Mouse (Mus musculus) R1 (cell line): ENCODE measurements at regions not wholly inside any gene's neighbourhood (a gene's known extent, or its start where the extent isn't known, plus 50 kb on each side); places are given as distances from the start of the nearest gene placed in this dataset.

ENCODE experiments used
- DNase-seq: peaks from one replicate; pipeline ENCODE4 v3.0.0-alpha.2; 2018; ENCODE audit warnings: low read depth, low spot score

DNA sequence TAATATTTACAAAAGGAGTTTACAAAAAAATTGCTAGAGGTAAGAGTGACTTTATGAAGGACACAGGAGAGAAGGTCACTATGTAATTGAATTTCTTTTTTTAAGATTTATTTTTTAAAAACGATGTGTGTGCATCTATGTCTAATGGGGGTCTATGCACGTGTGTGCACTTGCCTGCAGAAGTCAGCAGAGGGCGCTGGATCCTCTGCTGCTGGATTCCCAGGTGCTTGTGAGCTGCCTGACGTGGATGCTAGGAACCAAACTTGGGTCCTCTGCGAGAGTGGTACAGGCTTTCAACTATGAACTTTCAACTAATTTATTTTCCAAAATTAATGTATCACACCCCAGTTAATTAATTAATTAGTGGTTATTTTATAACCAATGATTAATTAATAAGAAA is 85.0 kb downstream of the Glrx3 start:
- peak; percentile 46 for DNase-seq

DNA sequence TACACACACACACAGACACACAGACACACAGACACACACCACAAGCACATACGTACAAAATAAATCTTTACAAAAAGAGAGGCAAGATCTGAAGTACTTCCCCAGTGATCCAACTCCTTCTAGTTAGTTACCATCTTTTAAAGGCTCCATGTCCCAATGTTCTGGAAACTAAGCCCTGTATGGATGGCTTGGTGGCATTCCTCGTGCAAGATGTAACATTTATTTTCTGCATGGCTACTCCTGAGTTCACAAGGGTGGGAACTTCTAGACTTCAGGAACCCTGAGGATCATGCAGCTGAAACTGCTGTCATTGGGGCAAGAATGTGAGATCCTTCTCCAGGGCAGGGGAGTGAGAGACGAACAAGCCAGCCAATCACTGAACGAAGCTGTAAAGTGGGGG is 96.1 kb downstream of the Glrx3 start:
- DNase-seq, result no peak

GRCm38 (mm10) chr7:137549991-137550390 is 112.6 kb downstream of the Glrx3 start:
- DNase-seq, result peak; percentile 72

GRCm38 (mm10) chr7:137552551-137553198 is 115.3 kb downstream of the Glrx3 start:
- no peak for DNase-seq

GRCm38 (mm10) chr7:137555481-137555880 is 118.1 kb downstream of the Glrx3 start:
- DNase-seq, result no peak

GRCm38 (mm10) chr7:137557439-137557838 is 120.0 kb downstream of the Glrx3 start:
- no peak for DNase-seq

- no peak for DNase-seq
These were observed 121.5 kb downstream of the Glrx3 start for GRCm38 (mm10) chr7:137558871-137559270.

DNA sequence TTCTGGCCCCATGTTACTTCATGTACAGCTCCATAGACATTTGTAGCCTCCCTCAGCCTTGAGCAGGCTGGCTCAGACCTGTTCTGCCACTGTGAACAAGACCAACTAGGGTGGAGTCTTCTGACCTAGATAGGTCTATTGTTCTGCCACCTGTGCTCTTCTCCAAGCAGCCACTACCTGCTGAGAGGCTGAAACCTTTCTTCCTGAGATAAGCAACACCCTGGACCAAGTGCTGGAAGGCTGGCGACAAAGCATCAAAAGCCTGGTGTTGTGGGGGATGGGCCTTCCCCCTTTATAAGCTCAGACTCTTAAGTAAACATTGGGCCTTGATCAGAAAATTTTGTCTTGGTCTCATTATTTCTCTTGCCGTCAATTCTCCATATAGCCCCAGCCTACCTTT is 132.8 kb downstream of the Glrx3 start:
- DNase-seq, result peak; percentile 95

GRCm38 (mm10) chr7:137575491-137575890 is 138.1 kb downstream of the Glrx3 start:
- no peak for DNase-seq

- no peak for DNase-seq
These were observed 138.8 kb downstream of the Glrx3 start for GRCm38 (mm10) chr7:137576251-137576650.

- no peak for DNase-seq
These were observed 146.1 kb downstream of the Glrx3 start for GRCm38 (mm10) chr7:137583556-137583955.

GRCm38 (mm10) chr7:137584916-137585315 is 147.5 kb downstream of the Glrx3 start:
- DNase-seq, result peak; percentile 85

GRCm38 (mm10) chr7:137593570-137593969 is 156.2 kb downstream of the Glrx3 start:
- no peak for DNase-seq

DNA sequence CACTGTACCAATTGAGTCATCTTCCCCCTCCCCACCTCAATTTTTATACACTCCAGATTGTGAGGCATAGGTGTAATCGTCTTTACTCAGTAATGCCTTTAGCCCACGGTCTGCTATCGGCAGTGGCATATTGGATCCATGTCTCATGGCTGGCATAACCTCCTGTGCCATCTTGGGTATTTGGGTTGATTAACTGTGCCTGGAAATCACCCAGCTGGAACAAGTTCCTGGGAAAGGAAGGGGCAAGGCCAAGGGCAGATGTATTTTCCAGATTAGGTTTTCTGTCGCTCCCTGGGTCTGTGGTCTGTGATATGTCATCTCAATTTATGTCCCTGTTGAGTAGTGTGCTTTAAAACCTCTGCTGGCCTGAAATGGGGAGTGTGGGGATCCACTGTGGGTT is 158.2 kb downstream of the Glrx3 start:
- no peak for DNase-seq

DNA sequence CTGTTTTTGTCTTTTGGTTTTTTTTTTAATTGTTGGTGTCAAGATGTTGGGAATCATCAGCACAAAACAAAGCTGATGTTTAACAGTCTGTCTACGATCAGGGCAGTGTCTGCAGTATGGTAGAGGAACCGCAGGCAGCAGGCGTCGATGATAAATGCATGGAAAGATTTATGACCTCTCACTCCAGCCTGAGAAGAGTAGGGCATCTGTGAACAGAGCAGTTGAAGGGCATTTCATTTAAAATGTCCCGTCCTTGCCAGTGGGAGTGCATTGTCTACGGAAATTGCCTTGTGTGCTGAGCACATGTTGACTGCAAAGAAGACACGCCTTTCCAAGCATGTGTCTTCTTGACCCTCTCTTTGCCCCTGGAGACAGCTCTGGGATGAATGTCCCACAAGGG is 158.7 kb downstream of the Glrx3 start:
- no peak for DNase-seq

DNA sequence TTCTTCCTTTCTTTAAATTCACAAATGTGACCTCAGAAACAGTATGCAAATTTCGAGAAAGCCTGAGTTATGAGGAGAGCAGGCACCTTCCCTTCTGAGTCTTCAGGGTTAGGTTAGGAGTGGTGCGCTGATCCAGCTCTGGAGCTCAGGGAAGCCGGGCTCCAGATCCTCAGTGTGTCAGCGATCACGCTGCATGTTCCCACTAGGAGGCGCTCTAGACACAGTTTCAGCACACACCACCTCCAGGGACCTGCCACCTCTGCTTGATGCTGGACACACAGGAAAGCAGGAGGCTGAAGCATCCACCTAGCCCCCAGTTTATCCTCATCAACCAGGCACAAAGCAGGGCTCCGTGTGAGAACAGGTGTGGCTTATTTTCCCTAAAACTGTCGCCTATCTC is 165.6 kb downstream of the Glrx3 start:
- peak; percentile 63 for DNase-seq

GRCm38 (mm10) chr7:137609752-137610151 is 172.3 kb downstream of the Glrx3 start:
- no peak for DNase-seq

GRCm38 (mm10) chr7:137611363-137611762 is 173.9 kb downstream of the Glrx3 start:
- no peak for DNase-seq

DNA sequence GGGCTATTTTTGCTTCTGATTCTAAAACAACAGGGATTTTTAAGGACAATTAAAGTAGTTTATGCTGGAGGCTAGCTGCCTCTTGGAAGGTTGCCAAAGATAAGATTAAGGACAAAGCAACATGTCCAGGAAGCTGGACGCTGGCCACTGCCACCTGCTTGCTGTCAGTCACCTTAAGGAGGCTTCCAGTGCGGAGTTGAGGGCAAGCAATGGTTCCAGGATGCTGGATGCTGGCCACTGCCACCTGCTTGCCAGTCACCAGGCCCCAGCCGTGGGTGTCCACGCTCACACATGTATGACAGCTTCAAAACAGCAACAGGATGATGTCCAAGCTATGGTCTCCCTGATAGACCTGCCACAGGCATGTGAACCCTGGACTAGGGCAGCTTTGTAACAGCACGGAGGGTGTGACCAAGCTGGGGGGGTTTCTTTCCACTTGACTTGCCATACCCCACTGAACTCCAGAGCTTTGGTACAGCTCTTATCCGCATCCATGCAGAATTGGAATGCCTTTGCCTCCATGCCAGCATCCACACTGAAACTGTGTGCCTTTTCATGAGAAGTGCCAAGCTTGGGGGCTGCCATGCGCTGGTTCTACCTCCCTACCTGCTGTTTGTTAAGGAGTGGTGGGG is 174.6 kb downstream of the Glrx3 start:
- DNase-seq, result no peak

- DNase-seq, result no peak
These were observed 181.2 kb downstream of the Glrx3 start for GRCm38 (mm10) chr7:137618406-137619133.

GRCm38 (mm10) chr7:137619286-137619789 is 181.9 kb downstream of the Glrx3 start:
- no peak for DNase-seq

- DNase-seq, result no peak
These were observed 190.9 kb downstream of the Glrx3 start for GRCm38 (mm10) chr7:137628266-137628665.

DNA sequence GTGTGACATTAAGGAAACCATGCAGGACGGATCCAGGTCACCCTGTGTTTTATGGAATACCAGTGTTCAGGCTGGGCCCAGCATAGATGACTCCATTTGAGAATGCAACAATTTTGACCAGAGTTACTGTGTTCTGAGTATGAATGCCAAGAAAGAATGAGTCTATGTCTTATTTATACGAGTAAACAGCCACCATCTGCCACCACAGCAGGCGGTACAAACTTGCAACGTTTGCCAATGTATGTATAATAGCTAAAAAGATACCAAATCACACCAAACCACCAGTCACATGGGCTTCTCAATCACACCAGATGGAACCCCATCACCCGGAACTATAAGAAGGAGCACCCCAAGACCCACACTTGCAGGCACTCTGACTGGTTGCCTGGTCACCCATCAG is 192.1 kb downstream of the Glrx3 start:
- no peak for DNase-seq
